Mouse (Mus musculus) adrenal gland, postnatal 25 days (tissue): ENCODE measurements around the gene Olfr1039. TPM values are rescaled to one million over a fixed set of nuclear protein-coding genes. Genes with fewer than 3 reads are reported as not detected.
"Not testable (repeated sequence)": the region's sequence is repeated elsewhere in the genome, so short reads cannot be mapped to it uniquely, and the experiment has no call there.

Experiments used
- DNase-seq: peaks from one replicate; pipeline ENCODE4 v3.0.0; 2021; ENCODE audit warnings: mixed read lengths
- long read RNA-seq: library from polyadenylated mRNA; stranded (forward); transcript quantifications from one replicate; pipeline ENCODE4 v2.0.0, GENCODE M21; 2021
- total RNA-seq: library from RNA; stranded (reverse); gene quantifications from 2 replicates; pipeline ENCODE4 v1.2.3, GENCODE M21; 2021

Olfr1039 gene
- total RNA-seq = not detected in 2 replicates
- long read RNA-seq = 0 reads

GRCm38 (mm10) chr2:86135828-86136227, at the start of gene Olfr1039:
Gene Olfr1039, minus strand, starts transcription at chr2:86135928.
- no peak for DNase-seq

DNA sequence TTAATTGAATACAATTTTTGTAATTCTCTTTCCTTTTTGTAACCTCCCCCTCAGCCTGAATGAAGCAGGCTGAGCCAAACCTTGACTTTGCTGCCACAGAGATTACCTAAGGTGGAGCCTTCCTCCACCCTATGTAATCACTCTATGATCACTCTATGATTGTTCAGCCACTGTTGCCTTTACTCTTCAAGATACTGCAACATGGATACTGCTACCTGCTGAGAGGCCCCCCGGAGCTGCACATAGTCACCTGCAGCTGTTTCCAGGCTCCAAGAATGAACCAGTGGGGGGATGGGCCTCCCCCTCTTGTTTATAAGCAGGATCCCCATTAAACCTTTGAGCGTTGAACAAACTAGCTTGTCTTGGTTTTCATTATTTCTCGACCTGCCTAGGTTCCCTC, 44.2 kb upstream of the Olfr1039 start:
- no peak for DNase-seq

DNA sequence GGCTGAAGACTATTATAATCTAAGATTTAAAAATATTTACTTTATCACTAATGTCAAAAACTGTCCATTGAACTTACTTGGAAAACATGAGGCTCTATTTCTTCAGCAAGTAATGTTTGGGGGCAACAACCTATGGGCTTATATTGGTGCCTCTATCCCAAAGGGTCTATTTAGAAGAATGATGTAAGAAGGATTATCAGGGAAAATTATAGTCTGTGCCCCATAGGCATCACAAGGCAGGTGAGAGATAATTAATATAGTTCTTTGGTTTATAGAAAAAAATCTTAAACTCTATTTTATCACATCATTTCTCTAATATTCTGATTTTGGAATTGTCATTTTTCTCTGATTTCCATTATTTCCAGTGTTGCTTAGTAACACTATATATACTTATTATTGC, 42.0 kb upstream of the Olfr1039 start, which contains the start of gene Olfr1044:
Gene Olfr1044, minus strand, starts transcription at position 101 of the 400 bp plus-strand sequence.
- no peak for DNase-seq

GRCm38 (mm10) chr2:86175422-86175821, 39.7 kb upstream of the Olfr1039 start:
- not testable (repeated sequence) for DNase-seq

- no peak for DNase-seq
Observed at GRCm38 (mm10) chr2:86167422-86167821, 31.7 kb upstream of the Olfr1039 start, which contains the start of gene Olfr1043. Gene Olfr1043, minus strand, starts transcription at chr2:86167522.

DNA sequence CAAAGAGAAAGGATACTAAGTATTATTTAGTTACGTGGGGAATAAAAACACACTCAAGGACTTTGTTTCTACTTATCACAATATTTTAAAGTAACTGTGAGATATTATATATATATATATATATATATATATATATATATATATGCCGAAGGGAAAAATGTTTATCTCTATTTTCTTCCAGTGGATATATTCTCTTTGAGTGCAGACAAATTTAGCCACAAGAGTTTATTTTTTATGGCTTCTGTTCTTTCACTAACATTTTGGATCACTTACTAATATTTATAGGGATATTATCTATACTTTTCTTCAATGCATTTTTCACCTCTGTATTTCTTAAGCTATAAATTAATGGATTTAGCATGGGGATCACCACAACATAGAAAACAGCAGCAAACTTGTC, 26.0 kb upstream of the Olfr1039 start, which contains the start of gene Olfr1042:
Gene Olfr1042, minus strand, starts transcription at position 101 of the 400 bp plus-strand sequence.
- DNase-seq = no peak

GRCm38 (mm10) chr2:86146632-86147031, 10.9 kb upstream of the Olfr1039 start, which contains the start of gene Olfr1040:
Gene Olfr1040, minus strand, starts transcription at chr2:86146732.
- no peak for DNase-seq

GRCm38 (mm10) chr2:86087285-86087684, 48.4 kb downstream of the Olfr1039 start, which contains the start of gene Olfr1037:
Gene Olfr1037, minus strand, starts transcription at chr2:86087385.
- no peak for DNase-seq

GRCm38 (mm10) chr2:86080478-86080877, 55.2 kb downstream of the Olfr1039 start:
- DNase-seq = not testable (repeated sequence)

Other genes with a start within 250 kb of the Olfr1039 start
- not detected in 2 replicates for gene Olfr1024, start 230.9 kb downstream of the Olfr1039 start, total RNA-seq
- gene Olfr1025-ps1, start 220.7 kb downstream of the Olfr1039 start, total RNA-seq = not detected in 2 replicates
- gene Olfr1026, start 214.4 kb downstream of the Olfr1039 start, total RNA-seq = not detected in 2 replicates
- gene Olfr1028, start 185.5 kb downstream of the Olfr1039 start, total RNA-seq = not detected in 2 replicates
- gene Olfr1029, start 162.0 kb downstream of the Olfr1039 start, total RNA-seq = not detected in 2 replicates
- gene Olfr1030, start 156.7 kb downstream of the Olfr1039 start, total RNA-seq = not detected in 2 replicates
- not detected in 2 replicates for gene Olfr1031, start 145.6 kb downstream of the Olfr1039 start, total RNA-seq
- not detected in 2 replicates for gene Olfr1032, start 130.4 kb downstream of the Olfr1039 start, total RNA-seq
- 4.5 and 4.9 TPM in 2 replicates for gene Olfr1033, start 115.3 kb downstream of the Olfr1039 start, total RNA-seq
- gene Olfr1034, start 90.1 kb downstream of the Olfr1039 start, total RNA-seq = 0.29 and 0.33 TPM in 2 replicates
- not detected in 2 replicates for gene Olfr1036, start 61.9 kb downstream of the Olfr1039 start, total RNA-seq
- not detected in 2 replicates for gene Olfr1037, start 48.5 kb downstream of the Olfr1039 start, total RNA-seq
- not detected in 2 replicates for gene Olfr1040, start 10.8 kb upstream of the Olfr1039 start, total RNA-seq
- not detected in 2 replicates for gene Olfr1042, start 25.9 kb upstream of the Olfr1039 start, total RNA-seq
- gene Olfr1043, start 31.6 kb upstream of the Olfr1039 start, total RNA-seq = not detected in 2 replicates
- not detected in 2 replicates for gene Olfr1044, start 41.9 kb upstream of the Olfr1039 start, total RNA-seq
- gene Olfr52, start 49.8 kb upstream of the Olfr1039 start, total RNA-seq = not detected in 2 replicates
- not detected in 2 replicates for gene Olfr1045, start 67.1 kb upstream of the Olfr1039 start, total RNA-seq
- gene Olfr1046, start 83.4 kb upstream of the Olfr1039 start, total RNA-seq = not detected in 2 replicates
- gene Olfr1047, start 95.5 kb upstream of the Olfr1039 start, total RNA-seq = not detected in 2 replicates
- not detected in 2 replicates for gene Olfr1048, start 104.4 kb upstream of the Olfr1039 start, total RNA-seq
- gene Olfr1049, start 122.4 kb upstream of the Olfr1039 start, total RNA-seq = not detected in 2 replicates
- not detected in 2 replicates for gene Olfr1051, start 143.2 kb upstream of the Olfr1039 start, total RNA-seq
- not detected in 2 replicates for gene Olfr1052, start 156.5 kb upstream of the Olfr1039 start, total RNA-seq
- gene Olfr1053, start 179.4 kb upstream of the Olfr1039 start, total RNA-seq = not detected in 2 replicates
- gene Olfr1054, start 199.5 kb upstream of the Olfr1039 start, total RNA-seq = not detected in 2 replicates
- gene Olfr1055, start 214.4 kb upstream of the Olfr1039 start, total RNA-seq = not detected in 2 replicates
- not detected in 2 replicates for gene Olfr1056, start 226.5 kb upstream of the Olfr1039 start, total RNA-seq
- gene Olfr1057, start 242.5 kb upstream of the Olfr1039 start, total RNA-seq = not detected in 2 replicates